Mouse (Mus musculus) hindbrain, embryonic 10.5 days (tissue): ENCODE measurements around the gene Kif1bp. TPM values are rescaled to one million over a fixed set of nuclear protein-coding genes. Genes with fewer than 3 reads are reported as not detected.

Experiments used
- DNase-seq: peaks from one replicate; pipeline ENCODE4 v3.0.0-alpha.2; 2017; ENCODE audit warnings: low spot score
- H3K27ac ChIP-seq: fragments of 300-500 bp; sonication (generic); 2 replicates; pipeline ENCODE4 v1.5.1; 2016; ENCODE audit warnings: mild to moderate bottlenecking, moderate library complexity
- H3K27me3 ChIP-seq: fragments of 300-500 bp; sonication (generic); 2 replicates; pipeline ENCODE4 v1.6.1; 2016; ENCODE audit warnings: mild to moderate bottlenecking; ENCODE audit not compliant: poor library complexity, insufficient read depth, severe bottlenecking
- H3K36me3 ChIP-seq: fragments of 300-500 bp; sonication (generic); 2 replicates; pipeline ENCODE4 v1.6.1; 2016; ENCODE audit warnings: mild to moderate bottlenecking, moderate library complexity
- H3K4me1 ChIP-seq: fragments of 300-500 bp; sonication (generic); replicated peaks from 2 replicates; pipeline ENCODE4 v1.6.1; 2016; ENCODE audit warnings: mild to moderate bottlenecking
- H3K4me3 ChIP-seq: fragments of 300-500 bp; sonication (generic); 2 replicates; pipeline ENCODE4 v1.5.1; 2016; ENCODE audit warnings: mild to moderate bottlenecking, moderate library complexity
- H3K9me3 ChIP-seq: fragments of 300-500 bp; sonication (generic); 2 replicates; pipeline ENCODE4 v1.6.1; 2016; ENCODE audit warnings: mild to moderate bottlenecking, moderate library complexity
- WGBS: fragments of 180-500 bp; shearing (Covaris S2); methylation state at CpG from one replicate; pipeline ENCODE4 v1.1.7; 2016; 5-methylcytosine and 5-hydroxymethylcytosine counted together
- polyA plus RNA-seq: library from polyadenylated mRNA; unstranded; fragments of >200 nt; fragmentation: Nextera tagmentation; extraction: Ambion mirVana; gene quantifications from 2 replicates; pipeline ENCODE4 v1.2.1, GENCODE M21; 2016

The Kif1bp gene
- polyA plus RNA-seq, 1 experiment from 2014 or later, result 46.5 TPM

GRCm38 (mm10) chr10:62522346-62522950 lies 55.8 kb downstream of the Kif1bp start:
- WGBS, result 80% methylated on average over 7 of the region's 7 CpGs

GRCm38 (mm10) chr10:62521763-62522162 lies 56.5 kb downstream of the Kif1bp start:
- no peak for DNase-seq
- Histone ChIP-seq H3K9me3 (no peaks in the 10 kb centered on the region), H3K4me3 (no peak overlapping the region), H3K36me3 (no peaks in the 10 kb centered on the region), H3K4me1 (no peaks in the 10 kb centered on the region), H3K27me3 (no peaks in the 10 kb centered on the region), H3K27ac (no peak overlapping the region)
- WGBS, result 69% methylated on average over 4 of the region's 4 CpGs

More at GRCm38 (mm10) chr10:62522346-62522950, 55.8 kb downstream of the Kif1bp start:
- H3K36me3 ChIP-seq, result no peaks in the 10 kb centered on the region
- no peak overlapping the region for H3K27ac ChIP-seq
- no peak for DNase-seq
- no peaks in the 10 kb centered on the region for H3K9me3 ChIP-seq
- H3K4me3 ChIP-seq, result no peak overlapping the region
- H3K4me1 ChIP-seq, result no peaks in the 10 kb centered on the region
- no peaks in the 10 kb centered on the region for H3K27me3 ChIP-seq

DNA sequence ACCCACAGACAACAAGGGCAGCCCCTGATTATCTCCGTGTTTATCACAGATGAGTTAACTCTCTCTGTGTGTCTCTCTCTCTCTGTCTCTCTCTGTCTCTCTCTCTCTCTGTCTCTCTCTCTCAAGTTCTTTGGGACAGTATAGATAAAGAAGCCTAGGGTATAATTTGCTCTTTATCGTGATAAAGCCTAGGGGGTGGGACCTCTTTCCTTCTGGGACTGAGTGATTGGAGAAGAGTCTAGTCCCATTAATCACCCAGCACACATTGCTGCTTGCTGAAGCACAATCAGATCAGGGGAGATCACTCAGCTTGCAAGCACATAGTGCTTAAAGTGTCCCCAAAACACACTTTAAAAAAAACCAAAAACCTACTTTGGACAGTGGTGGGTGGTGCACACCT lies 57.3 kb downstream of the Kif1bp start:
- Histone ChIP-seq H3K36me3 (no peaks in the 10 kb centered on the region), H3K27me3 (no peaks in the 10 kb centered on the region), H3K4me3 (no peak overlapping the region), H3K27ac (no peak overlapping the region), H3K4me1 (no peaks in the 10 kb centered on the region), H3K9me3 (no peaks in the 10 kb centered on the region)
- 80% methylated on average over 2 of the region's 2 CpGs for WGBS
- no peak for DNase-seq

- Histone ChIP-seq H3K4me3 (no peak overlapping the region), H3K27ac (no peak overlapping the region), H3K9me3 (no peaks in the 10 kb centered on the region), H3K4me1 (no peaks in the 10 kb centered on the region), H3K36me3 (no peaks in the 10 kb centered on the region), H3K27me3 (no peaks in the 10 kb centered on the region)
- DNase-seq, result no peak
- 90% methylated on average over 6 of the region's 6 CpGs for WGBS
Measured at GRCm38 (mm10) chr10:62517511-62517910, 60.7 kb downstream of the Kif1bp start.

DNA sequence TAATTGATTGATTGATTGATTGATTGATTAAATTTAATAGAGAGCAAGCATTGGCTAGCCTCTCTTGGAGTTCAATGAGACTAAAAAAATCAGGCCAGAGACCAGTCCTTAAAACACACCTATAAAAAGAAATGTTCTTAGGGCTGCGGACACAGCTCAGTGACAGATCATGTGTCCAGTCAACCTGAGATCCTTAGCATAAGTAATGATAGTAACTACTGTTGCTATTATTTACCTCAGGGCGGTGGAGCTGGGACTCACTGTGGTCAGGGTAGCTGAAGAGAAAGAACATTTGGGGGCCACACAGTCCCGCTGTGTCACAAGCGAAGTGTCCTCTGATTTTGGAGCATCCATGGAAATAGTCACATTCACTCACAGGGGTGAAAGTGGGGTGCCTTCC lies 65.4 kb downstream of the Kif1bp start:
- Histone ChIP-seq H3K4me1 (peaks cover 11% of the 10 kb centered on the region), H3K27me3 (peaks cover 14% of the 10 kb centered on the region), H3K4me3 (no peak overlapping the region), H3K27ac (no peak overlapping the region), H3K9me3 (no peaks in the 10 kb centered on the region), H3K36me3 (no peaks in the 10 kb centered on the region)
- 90% methylated on average over 4 of the region's 4 CpGs for WGBS
- no peak for DNase-seq

GRCm38 (mm10) chr10:62511528-62511927 lies 66.7 kb downstream of the Kif1bp start:
- H3K27me3 ChIP-seq, result peaks cover 25% of the 10 kb centered on the region
- no peak overlapping the region for H3K4me3 ChIP-seq
- peaks cover 11% of the 10 kb centered on the region for H3K4me1 ChIP-seq
- no peak overlapping the region for H3K27ac ChIP-seq
- no peaks in the 10 kb centered on the region for H3K9me3 ChIP-seq
- DNase-seq, result no peak
- H3K36me3 ChIP-seq, result no peaks in the 10 kb centered on the region
- WGBS, result 72% methylated on average over 6 of the region's 6 CpGs

DNA sequence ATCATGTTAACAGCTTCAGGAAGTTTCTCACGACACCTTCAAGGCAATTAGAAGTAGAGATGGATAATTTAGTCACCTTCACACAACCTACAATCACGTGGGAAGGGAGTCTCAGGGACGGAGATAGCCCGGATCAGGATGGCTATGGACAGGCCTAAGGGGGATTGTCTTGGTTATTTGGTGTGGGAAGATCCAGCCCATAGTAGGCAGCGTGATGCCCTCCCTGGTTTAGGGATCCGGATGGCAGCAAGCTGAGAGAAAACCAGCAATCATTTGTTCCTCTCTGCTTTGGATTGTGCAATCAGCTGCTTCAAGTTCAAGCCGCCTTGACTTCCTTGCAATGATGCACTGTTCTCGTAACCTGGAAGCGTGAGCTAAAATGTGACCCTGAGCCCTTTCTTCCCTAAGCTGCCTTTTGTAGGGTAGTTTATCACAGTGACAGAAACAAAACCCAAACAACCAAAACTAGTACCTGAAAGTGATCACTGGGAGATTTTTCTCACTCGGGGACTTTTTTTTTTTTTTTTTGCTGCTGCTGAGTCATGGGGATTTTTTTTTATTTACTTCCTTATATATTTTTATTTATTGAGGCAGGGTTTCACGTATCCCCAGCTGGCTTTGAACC lies 69.1 kb downstream of the Kif1bp start:
- DNase-seq, result no peak
- Histone ChIP-seq H3K27me3 (peaks cover 29% of the 10 kb centered on the region), H3K4me1 (peaks cover 11% of the 10 kb centered on the region), H3K4me3 (no peak overlapping the region), H3K36me3 (no peaks in the 10 kb centered on the region), H3K27ac (no peak overlapping the region), H3K9me3 (no peaks in the 10 kb centered on the region)
- 73% methylated on average over 11 of the region's 11 CpGs for WGBS

DNA sequence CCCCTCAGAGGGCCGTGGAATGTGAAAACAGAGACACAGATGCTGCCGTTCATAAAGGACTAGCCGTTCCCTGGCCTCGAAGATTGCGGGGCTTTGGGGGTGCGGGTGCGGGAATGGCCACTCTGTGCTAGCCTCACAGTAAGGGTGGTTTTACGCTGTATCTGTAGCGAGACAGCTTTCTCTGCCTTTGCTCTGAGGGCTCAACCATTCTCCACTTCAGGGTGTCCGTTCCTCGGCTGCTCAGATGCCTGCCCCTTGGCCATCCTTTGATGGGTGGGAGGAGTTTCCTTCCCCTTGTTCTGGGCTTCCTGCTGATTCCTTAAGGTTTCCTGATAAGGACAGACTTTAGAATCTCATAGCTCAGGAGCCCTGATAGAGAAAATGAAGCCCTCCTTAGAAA lies 69.8 kb downstream of the Kif1bp start:
- H3K4me1 ChIP-seq, result peaks cover 11% of the 10 kb centered on the region
- peak overlapping the region; percentile 43 for H3K4me3 ChIP-seq
- WGBS, result 8% methylated on average over 11 of the region's 11 CpGs
- peaks cover 29% of the 10 kb centered on the region for H3K27me3 ChIP-seq
- peak; percentile 11 for DNase-seq
- H3K9me3 ChIP-seq, result no peaks in the 10 kb centered on the region
- H3K27ac ChIP-seq, result no peak overlapping the region
- no peaks in the 10 kb centered on the region for H3K36me3 ChIP-seq

- H3K9me3 ChIP-seq, result no peaks in the 10 kb centered on the region
- no peak overlapping the region for H3K27ac ChIP-seq
- H3K27me3 ChIP-seq, result peaks cover 29% of the 10 kb centered on the region
- H3K36me3 ChIP-seq, result no peaks in the 10 kb centered on the region
- peaks cover 11% of the 10 kb centered on the region for H3K4me1 ChIP-seq
- peak overlapping the region; percentile 43 for H3K4me3 ChIP-seq
- peak; percentile 29 for DNase-seq
- 16% methylated on average over 18 of the region's 18 CpGs for WGBS
Measured at GRCm38 (mm10) chr10:62507591-62508308, 70.5 kb downstream of the Kif1bp start.

DNA sequence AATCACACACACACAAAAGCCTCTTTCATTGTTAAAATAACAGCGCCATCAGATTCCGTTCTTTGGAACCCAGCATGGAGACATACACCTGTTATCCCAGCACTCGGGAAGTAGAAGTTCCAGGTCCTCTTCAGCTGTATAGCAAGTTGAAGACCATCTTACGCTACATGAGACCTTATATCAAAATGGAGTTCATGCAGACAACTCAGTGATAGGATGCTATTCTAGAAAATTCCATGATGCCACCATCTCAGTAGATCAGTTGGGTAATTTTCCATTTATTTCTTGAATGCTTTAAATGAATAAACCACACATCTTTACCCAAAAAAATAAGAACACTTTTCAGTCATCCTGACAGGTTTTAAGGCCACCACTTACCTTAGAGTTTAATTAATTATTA lies 71.2 kb downstream of the Kif1bp start:
- DNase-seq, result no peak
- Histone ChIP-seq H3K9me3 (no peaks in the 10 kb centered on the region), H3K27ac (no peak overlapping the region), H3K4me1 (peaks cover 11% of the 10 kb centered on the region), H3K27me3 (peaks cover 29% of the 10 kb centered on the region), H3K36me3 (no peaks in the 10 kb centered on the region), H3K4me3 (no peak overlapping the region)
- 90% methylated on average over 4 of the region's 4 CpGs for WGBS

- H3K36me3 ChIP-seq, result no peaks in the 10 kb centered on the region
Measured at GRCm38 (mm10) chr10:62506019-62506556, 72.2 kb downstream of the Kif1bp start.

DNA sequence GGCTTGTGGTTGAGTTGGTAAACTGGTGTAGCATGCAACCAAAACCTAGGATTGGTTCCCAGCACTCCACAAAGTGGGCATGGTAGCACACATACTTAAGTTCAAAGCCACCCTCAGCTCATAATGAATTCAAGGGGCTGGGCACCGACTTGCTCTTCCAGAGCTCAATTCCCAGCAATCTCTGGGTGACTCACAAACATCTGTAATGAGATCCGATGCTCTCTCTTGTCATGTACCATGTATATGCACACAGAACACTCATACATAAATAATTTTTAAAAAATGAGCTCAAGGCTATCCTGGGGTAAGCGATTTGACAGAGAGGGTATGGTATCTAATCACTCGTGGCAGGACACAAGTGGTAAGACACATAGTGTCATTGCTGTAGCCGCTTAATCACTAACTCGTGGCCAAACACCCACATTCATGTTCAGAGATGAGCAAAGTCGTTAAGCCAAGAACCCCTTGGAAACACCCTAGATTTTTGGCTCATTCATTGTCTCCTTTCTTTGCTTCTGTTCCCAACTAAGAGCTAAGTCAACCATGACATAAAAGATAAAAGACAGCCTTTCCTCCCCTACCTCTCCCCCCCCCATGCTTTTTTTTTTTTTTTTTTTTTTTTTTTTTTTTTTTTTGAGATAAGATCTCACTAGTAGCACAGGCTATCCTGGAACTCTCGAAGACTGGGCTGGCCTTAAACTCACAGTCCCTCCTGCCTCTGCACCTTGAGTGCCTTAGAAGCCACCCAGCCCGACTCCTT lies 72.9 kb downstream of the Kif1bp start:
- WGBS, result 78% methylated on average over 9 of the region's 9 CpGs
- Histone ChIP-seq H3K27me3 (peaks cover 29% of the 10 kb centered on the region), H3K9me3 (no peaks in the 10 kb centered on the region), H3K36me3 (no peaks in the 10 kb centered on the region), H3K4me1 (peaks cover 11% of the 10 kb centered on the region), H3K27ac (no peak overlapping the region), H3K4me3 (no peak overlapping the region)
- no peak for DNase-seq

More at GRCm38 (mm10) chr10:62506019-62506556, 72.2 kb downstream of the Kif1bp start:
- no peak overlapping the region for H3K4me3 ChIP-seq
- H3K27me3 ChIP-seq, result peaks cover 29% of the 10 kb centered on the region
- no peak for DNase-seq
- no peak overlapping the region for H3K27ac ChIP-seq
- WGBS, result 91% methylated on average over 17 of the region's 17 CpGs
- peaks cover 11% of the 10 kb centered on the region for H3K4me1 ChIP-seq
- H3K9me3 ChIP-seq, result no peaks in the 10 kb centered on the region
